Mouse (Mus musculus): Measurements from ENCODE around the gene Rhbdl3.

DNA sequence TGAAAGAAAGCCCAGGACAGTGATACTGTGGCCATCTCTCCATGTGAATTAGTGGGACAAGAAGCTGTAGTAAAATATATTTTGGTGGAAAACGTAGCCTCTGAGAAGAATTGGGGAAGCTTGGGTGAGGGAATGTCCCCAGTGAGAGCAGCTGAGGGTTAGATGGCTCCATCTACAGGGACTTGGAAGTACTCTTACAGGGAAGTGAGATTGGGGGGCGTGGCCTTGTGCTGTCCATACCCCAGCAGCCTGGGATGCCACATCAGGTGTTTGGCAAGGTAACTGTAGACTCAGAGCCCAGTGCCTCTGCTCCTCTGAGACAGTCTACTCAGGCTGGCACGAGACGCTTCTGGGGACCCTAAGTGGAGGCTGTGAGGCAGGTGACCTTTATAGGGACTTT, 54.1 kb downstream of the Rhbdl3 start:
- no peak for TF ChIP-seq MAFK (IDR thresholded peaks at IDR 0.05; ENCODE audit: insufficient read depth, low read depth, low read length)
- TF ChIP-seq ZNF384 (IDR thresholded peaks at IDR 0.05; ENCODE audit: low read depth, low read length) = no peak
- TF ChIP-seq CHD2 (IDR thresholded peaks at IDR 0.05; ENCODE audit: low read depth, low read length) = no peak
- TF ChIP-seq ZC3H11A (IDR thresholded peaks at IDR 0.05; ENCODE audit: borderline replicate concordance, low read depth, low read length) = no peak
